Mouse (Mus musculus): ENCODE measurements around the gene Surf1.
"Not testable (repeated sequence)": the region's sequence is repeated elsewhere in the genome, so short reads cannot be mapped to it uniquely, and the experiment has no call there.

Surf1 gene

GRCm38 (mm10) chr2:26900731-26901130 is 15.6 kb downstream of the Surf1 start:
- no peak for DNase-seq (ENCODE audit: low spot score in 2 of 2)

- no peak for DNase-seq (ENCODE audit: low spot score in 2 of 2)
These were observed 20.4 kb downstream of the Surf1 start for GRCm38 (mm10) chr2:26895898-26896297.

- DNase-seq (ENCODE audit: low spot score in 2 of 2): not testable (repeated sequence)
These were observed 30.2 kb downstream of the Surf1 start for GRCm38 (mm10) chr2:26886170-26886569.

- not testable (repeated sequence) for DNase-seq (ENCODE audit: low spot score in 2 of 2)
These were observed 30.8 kb downstream of the Surf1 start for GRCm38 (mm10) chr2:26885541-26885940.

- DNase-seq (ENCODE audit: low spot score in 2 of 2): no peak
These were observed 37.8 kb downstream of the Surf1 start for GRCm38 (mm10) chr2:26878571-26878970.

GRCm38 (mm10) chr2:26870666-26871065 is 45.7 kb downstream of the Surf1 start:
- no peak for DNase-seq (ENCODE audit: low spot score in 2 of 2)

GRCm38 (mm10) chr2:26864879-26865278 is 51.5 kb downstream of the Surf1 start, which contains the start of gene Abo:
Abo (minus strand) TSS chr2:26864979.
- DNase-seq (ENCODE audit: low spot score in 2 of 2): no peak
